Mouse (Mus musculus): Measurements from ENCODE around the gene Fgfr2.

GRCm38 (mm10) chr7:132816528-132816927 is 306.6 kb downstream of the Fgfr2 start:
- TF ChIP-seq CTCF (IDR thresholded peaks at IDR 0.05; ENCODE audit: low read depth) (no peak), EP300 (IDR thresholded peaks at IDR 0.05; ENCODE audit: low read depth) (no peak)

Measured in liver, postnatal 0 days (tissue).